Mouse (Mus musculus) heart, adult 2 months (tissue): ENCODE measurements at regions not wholly inside any gene's neighbourhood (a gene's known extent, or its start where the extent isn't known, plus 50 kb on each side); places are given as distances from the start of the nearest gene placed in this dataset.

Source experiments
- CTCF ChIP-seq: fragments of 200-600 bp; IDR thresholded peaks from 2 replicates; pipeline ENCODE4 v1.8.1; 2022; ENCODE audit warnings: antibody characterized with exemption, mild to moderate bottlenecking, moderate library complexity
- POLR2A ChIP-seq: fragments of 200-500 bp; IDR thresholded peaks from 2 replicates; pipeline ENCODE4 v1.6.1; 2011; ENCODE audit warnings: mild to moderate bottlenecking, low read depth, low read length, control low read depth; ENCODE audit not compliant: insufficient read depth

DNA sequence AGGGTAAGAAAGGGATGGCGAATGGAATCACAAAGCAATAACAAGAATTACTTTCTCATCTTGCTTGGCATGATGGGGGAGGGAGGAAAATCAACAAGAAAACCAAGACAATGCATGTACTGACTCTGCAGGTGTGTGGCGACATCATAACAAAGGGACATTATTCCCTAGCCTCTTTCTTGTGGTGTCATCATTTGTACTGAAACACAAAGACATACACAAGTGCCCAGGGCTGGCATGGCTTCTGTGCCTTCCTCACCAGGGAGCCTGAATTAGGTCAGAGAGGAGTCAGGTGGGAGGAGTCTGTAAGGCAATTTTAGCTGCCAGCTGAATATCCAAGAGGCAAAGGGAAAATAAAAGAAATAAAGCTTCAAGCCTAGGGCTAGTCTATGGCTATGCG, 65.6 kb upstream of the Dock10 start:
- TF ChIP-seq CTCF = no peak
- no peak for TF ChIP-seq POLR2A
